Mouse (Mus musculus) mouse trophoblast stem cell (cell line): ENCODE data around the gene Ccdc33.

Experiments used
- in situ Hi-C, 2 experiments: fragments of 300-500 bp; cut with MseI, MboI; formaldehyde crosslinking; loops; 2 replicates in 1 of 2; 3 replicates in 1 of 2; pipeline ENCODE4 v1.15.1; 2025

Ccdc33 gene

DNA sequence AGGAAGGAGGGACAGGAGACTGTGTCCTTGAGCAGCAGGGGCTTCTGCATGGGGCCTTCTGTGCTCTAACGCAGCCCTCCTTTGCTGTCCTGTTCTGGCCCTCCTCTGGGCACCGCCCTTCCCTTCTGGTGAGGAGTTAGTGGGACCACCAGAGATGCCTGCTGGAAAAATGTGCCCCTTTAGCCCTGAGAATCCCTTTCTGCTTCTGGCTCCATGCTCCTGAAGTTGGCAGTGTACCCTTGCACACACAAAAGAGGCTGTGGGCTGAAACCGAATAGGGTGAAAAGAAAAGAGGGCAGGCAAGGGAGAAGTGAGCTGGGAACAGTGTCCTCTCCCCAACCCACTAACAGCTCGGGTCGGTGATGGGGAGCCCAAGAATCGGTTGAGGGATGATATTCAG, 69.4 kb downstream of the Ccdc33 start:
- in situ Hi-C loops: no loop called here

GRCm38 (mm10) chr9:58048621-58049020, 70.0 kb downstream of the Ccdc33 start:
- in situ Hi-C loops: no loop called here

GRCm38 (mm10) chr9:58047061-58047460, 71.6 kb downstream of the Ccdc33 start:
- in situ Hi-C loops: no loop called here

DNA sequence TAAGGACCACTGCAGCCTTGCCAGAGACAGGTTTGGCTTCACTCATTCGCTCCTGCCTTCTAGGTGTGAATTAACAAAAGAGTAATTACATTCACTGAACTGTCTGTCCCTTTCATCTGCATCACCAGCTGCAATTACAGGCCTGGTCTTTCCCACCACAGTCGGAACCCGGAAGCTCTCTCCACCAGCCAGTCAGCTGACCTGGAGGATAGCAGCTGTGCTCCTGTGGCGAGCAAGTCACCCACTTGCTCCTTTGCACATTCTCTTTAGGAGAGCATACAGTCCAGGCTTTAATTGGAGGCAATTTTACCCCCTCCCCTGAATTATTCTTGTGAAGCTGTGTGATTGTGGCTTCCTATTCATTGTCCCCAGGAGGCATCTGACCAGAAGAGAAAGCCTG, 73.0 kb downstream of the Ccdc33 start:
- in situ Hi-C loops: no loop called here

- in situ Hi-C loops: no loop called here
Measured at GRCm38 (mm10) chr9:58044828-58045227, 73.8 kb downstream of the Ccdc33 start.

DNA sequence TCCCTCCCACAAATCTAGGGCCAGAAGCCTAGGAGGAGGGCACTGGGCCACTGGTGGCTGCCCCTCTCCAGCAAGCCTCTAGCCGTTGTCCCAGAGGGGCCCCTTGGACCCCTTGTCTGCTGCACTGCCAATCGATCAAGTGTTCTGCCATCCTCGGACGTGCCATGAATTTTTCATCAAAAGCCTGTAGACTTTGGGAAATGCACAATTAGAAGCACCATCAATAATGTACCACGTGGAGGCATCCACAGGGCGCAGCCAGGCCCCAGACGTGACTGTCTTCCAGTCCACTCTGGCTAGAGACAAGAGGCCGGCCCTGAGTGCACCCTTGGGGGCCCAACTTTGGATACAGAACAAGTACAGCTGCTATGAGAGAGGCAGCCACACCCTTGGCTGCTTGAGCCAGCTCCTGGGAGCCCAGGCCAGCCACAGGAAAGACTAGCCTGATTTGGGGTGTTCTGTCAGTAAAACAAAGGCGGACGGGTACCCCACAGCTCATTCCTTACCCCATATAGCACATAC, 75.1 kb downstream of the Ccdc33 start:
- in situ Hi-C loops: no loop called here

GRCm38 (mm10) chr9:58042391-58042790, 76.2 kb downstream of the Ccdc33 start:
- in situ Hi-C loops: no loop called here

- in situ Hi-C loops: no loop called here
Measured at GRCm38 (mm10) chr9:58040977-58041376, 77.6 kb downstream of the Ccdc33 start.

GRCm38 (mm10) chr9:58038500-58039168, 80.0 kb downstream of the Ccdc33 start:
- in situ Hi-C loops: loop anchor here in 1 of 2 experiments (5.0 kb wide), 1 partner anchor 164 kb away; the partner anchor contains the start of genes Islr and Islr2

DNA sequence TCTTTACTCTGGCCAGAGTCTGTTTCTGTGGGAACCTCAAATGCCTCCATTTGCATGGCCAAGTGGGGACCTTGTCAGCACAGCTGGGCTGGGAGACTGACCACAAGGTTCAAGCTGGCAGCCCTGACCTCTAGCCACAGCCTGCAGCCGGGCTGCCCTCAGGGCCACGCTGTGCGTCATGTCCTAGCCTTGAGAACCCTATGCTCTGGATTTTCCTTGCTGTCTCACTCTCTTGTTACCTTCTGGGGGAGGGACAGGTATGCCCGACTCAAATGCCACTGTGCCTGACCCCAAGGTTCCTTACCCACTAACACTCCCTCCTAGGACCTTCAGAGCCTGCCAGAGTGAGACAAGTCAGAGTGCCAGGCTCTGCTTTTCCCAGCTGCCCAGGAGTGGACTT, 81.7 kb downstream of the Ccdc33 start:
- in situ Hi-C loops: loop anchor here in 1 of 2 experiments (5.0 kb wide), 1 partner anchor 165 kb away; the partner anchor contains the start of genes Islr and Islr2

DNA sequence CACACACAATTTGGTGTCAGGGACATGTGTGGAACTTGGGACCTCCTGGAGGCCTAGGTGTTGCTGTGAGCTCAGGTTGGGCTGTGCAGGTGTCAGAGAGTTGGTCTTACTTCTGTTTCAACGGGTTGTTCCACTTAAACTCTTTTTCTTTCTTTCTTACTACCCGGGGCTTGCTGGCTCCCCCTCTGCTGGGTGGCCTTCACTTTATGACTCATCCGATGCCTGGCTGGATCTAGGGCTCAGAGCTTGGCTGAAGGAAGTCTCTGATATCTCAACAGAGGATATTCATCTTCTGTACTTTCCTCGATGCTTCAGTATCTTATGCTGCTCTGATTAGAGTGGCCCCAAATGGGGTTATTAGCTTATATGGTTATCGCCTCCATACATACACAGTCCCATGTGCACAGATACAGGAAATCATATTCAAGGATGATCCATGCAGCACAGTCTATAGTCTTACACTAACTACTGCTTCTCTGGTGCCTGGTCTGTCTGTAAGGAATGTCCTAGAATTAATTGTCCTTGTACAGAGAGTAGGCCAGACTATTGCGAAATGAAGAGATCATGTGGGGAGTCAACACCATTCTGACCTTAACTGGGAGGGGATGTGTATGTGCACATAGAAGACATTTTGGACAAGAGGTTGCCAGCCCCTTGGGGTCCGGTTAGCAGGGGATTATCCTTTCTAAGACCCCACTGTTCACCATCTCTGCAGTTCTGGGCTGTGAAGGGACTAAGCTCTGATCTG, 82.5 kb downstream of the Ccdc33 start:
- in situ Hi-C loops: loop anchor here in 1 of 2 experiments (5.0 kb wide), 1 partner anchor 166 kb away; the partner anchor contains the start of genes Islr and Islr2

- in situ Hi-C loops: loop anchor here in 1 of 2 experiments (5.0 kb wide), 1 partner anchor 167 kb away; the partner anchor contains the start of genes Islr and Islr2
Measured at GRCm38 (mm10) chr9:58035519-58035918, 83.1 kb downstream of the Ccdc33 start.

DNA sequence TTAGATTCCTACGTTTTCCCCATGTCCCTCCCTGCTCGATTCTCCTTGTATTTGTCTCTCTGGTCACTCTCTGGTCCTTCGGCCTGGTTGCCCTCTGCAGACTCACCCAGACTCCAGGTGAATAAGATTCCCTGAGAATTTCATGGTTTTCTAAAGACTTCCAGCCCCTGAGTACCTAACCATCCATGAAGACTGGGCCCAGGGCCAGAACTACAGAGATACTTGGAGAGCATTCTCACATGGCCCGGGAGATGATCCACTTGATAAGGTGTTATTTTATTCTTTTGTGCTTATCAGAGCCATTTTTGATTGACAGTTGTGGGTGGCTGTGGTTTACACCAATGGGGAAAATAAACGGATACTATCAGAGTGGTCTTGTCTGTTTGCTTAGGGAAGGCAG, 86.7 kb downstream of the Ccdc33 start:
- in situ Hi-C loops: no loop called here

DNA sequence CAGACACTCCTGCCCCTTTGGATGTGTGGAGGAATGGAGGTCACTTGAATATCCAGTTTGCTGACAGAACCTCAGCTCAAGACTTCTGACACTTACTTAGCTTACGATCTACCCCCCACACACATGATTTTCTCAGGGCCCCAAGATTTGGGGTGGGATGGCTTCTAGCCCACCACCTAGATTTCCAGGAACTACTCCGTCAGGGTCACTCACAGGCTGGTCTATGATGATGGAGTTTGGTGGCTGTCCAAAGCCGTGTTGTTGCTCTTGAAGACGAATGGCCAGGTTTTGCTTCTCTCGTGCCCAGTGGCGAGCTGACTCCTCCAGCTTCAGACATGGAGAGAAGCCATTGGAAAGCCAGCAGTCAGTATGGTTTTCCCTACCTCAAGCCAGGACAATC, 89.0 kb downstream of the Ccdc33 start:
- in situ Hi-C loops: no loop called here

DNA sequence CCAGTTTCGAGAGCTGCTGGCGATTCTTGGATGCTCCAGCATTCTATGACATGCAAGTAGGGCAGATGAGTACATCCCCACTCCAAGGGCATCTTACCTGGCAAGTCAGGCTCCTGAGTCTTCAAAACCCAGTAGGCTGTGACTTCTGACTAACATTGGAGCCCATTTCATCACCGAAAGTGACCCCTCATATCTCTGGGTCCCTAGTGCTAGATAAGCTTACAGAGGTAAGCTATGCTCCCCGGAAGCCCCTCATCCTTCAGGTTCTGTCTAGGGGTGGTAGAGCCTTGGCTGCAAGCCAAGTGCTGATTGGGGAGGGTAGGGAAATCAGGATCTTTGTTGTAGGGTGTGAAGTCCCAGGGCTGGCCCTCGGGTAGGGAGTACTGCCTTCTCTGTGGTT, 89.8 kb downstream of the Ccdc33 start:
- in situ Hi-C loops: no loop called here

- in situ Hi-C loops: no loop called here
Measured at GRCm38 (mm10) chr9:58027426-58028180, 91.0 kb downstream of the Ccdc33 start.

- in situ Hi-C loops: no loop called here
Measured at GRCm38 (mm10) chr9:58025995-58026394, 92.6 kb downstream of the Ccdc33 start.

DNA sequence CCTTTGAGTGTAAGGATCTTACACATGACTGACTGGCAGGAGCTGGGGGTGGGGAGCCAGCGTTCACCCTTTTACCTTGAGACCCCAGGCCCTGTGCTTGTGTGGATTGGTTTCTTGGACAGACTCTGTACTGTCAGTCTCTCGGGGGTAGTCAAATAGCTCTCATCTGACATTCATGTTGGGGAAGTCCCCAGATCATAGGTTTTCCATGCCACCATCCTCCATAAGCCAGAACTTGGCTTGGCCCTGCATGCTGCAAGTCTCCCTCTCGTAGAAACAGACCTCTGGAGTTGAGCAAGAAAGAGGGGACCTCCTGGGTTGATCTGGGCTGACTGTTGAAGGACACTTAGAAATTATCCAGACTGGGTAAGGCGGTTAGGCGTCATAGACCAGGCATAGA, 100.2 kb downstream of the Ccdc33 start:
- in situ Hi-C loops: no loop called here

DNA sequence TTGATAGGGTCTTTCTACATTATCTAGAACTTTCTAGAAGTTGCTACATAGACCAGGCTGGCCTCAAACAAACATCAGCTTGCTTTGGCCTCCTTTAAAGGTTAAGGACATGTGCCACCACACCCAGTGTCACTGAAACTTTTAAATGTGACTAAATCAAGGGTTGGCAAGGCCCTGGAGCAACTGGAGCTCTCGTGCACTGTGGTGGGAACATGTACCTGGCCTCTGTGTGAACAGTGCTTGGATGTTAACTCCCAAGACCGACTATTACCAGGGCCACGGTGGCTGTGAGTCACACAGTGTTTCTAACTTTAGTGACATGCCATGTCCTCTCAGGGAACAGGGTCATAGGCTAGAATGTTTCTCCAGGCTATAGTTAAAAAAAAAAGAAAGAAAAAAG, 101.7 kb downstream of the Ccdc33 start:
- in situ Hi-C loops: no loop called here

- in situ Hi-C loops: no loop called here
Measured at GRCm38 (mm10) chr9:58015856-58016255, 102.8 kb downstream of the Ccdc33 start.

GRCm38 (mm10) chr9:58014393-58015160, 104.0 kb downstream of the Ccdc33 start:
- in situ Hi-C loops: no loop called here
